Mouse (Mus musculus): ENCODE measurements around the gene Ylpm1. TPM values are rescaled to one million over a fixed set of nuclear protein-coding genes. Genes with fewer than 3 reads are reported as not detected.

The Ylpm1 gene
- polyA plus RNA-seq, 1 experiment from 2014 or later: 31.9 TPM

DNA sequence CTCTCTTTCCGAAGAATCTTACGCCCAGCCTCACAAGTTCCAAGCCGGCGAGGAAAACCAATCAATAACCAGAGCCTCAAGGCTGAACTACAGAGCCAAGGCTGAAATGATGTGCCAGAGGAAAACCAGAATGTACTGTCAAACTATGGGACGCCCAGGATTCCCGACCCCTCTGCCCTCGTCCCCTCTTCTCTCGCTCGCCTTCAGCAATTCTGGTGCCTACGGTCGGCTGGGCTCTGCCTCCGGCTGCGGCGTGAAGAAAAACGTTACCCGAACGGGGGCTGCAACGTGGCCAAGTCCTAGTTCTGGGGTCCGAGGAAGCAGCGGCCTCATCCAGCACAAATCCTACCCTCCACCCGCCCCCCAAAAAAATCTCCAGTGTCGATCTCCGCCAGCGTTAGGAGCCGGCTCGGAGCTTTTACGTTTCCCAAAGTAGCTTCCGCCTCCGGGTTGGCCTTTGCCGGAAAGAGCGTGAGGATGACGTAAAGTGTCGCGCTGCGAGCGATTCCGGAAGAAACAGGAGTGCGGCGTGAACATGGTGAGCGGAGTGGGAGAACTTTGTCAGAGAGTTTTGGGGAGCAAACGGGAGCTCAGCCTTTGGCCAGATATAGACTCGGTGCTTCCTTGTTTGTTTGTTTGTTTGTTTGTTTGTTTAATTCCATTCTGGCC is 25.6 kb upstream of the Ylpm1 start, which contains the start of the genes Fcf1 and Arel1:
Gene Fcf1, plus strand, starts transcription at position 470 of the 669 bp plus-strand sequence.
Gene Arel1, minus strand, starts transcription at position 473 of the 669 bp plus-strand sequence.
- H3K4me3 ChIP-seq: peak within 1 kb of the TSS; percentile 85
- H3K27ac ChIP-seq: peak within 1 kb of the TSS; percentile 90
- H3K9me3 ChIP-seq: no peaks in the 10 kb centered on the region
- DNase-seq (ENCODE audit: low spot score): peak; percentile 89
- peaks cover 18% of the 10 kb centered on the region for H3K4me1 ChIP-seq (replicated peaks)
- no peaks in the 10 kb centered on the region for H3K27me3 ChIP-seq (ENCODE audit: insufficient read depth, poor library complexity, severe bottlenecking)
- under 1% methylated on average over 42 of the region's 42 CpGs for WGBS
- H3K36me3 ChIP-seq: peaks cover 28% of the 10 kb centered on the region

DNA sequence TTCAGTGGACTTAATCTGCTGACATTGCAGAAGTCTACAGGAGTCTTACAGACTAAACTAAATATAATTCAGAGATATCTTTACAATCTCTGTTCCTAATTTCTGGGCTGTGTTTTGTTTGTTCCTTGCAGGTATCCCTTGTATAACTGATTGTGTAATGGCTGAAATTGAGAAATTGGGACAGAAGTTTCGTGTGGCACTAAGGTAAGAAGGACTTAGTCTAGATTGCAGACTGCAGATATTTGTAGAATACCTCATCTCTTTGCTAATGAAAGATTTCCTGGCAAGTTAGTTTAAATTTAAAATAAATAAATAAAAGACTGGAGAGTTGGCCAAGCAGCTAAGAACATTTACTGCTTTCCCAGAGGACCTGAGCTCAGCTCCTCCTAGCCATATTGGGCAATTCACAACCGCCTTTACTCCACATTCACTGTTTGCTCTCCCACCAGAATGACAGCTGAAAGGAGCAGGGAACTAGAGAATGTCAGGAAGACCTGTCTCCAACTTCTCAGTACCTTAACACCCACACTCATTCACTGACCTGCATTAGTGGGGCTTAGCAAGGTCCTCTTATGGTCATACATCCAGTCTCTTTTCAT is 16.8 kb upstream of the Ylpm1 start:
- H3K4me3 ChIP-seq: no peak overlapping the region
- peaks cover 96% of the 10 kb centered on the region for H3K36me3 ChIP-seq
- 93% methylated on average over 2 of the region's 2 CpGs for WGBS
- H3K27ac ChIP-seq: no peak overlapping the region
- H3K4me1 ChIP-seq (replicated peaks): no peaks in the 10 kb centered on the region
- H3K9me3 ChIP-seq: no peaks in the 10 kb centered on the region
- no peak for DNase-seq (ENCODE audit: low spot score)
- H3K27me3 ChIP-seq (ENCODE audit: insufficient read depth, poor library complexity, severe bottlenecking): no peaks in the 10 kb centered on the region

GRCm38 (mm10) chr12:84989456-84989855 is 6.7 kb upstream of the Ylpm1 start:
- no peaks in the 10 kb centered on the region for H3K27me3 ChIP-seq (ENCODE audit: insufficient read depth, poor library complexity, severe bottlenecking)
- no peak overlapping the region for H3K27ac ChIP-seq
- no peak for DNase-seq (ENCODE audit: low spot score)
- H3K4me1 ChIP-seq (replicated peaks): no peaks in the 10 kb centered on the region
- WGBS: 78% methylated on average over 4 of the region's 4 CpGs
- H3K36me3 ChIP-seq: peaks cover 4% of the 10 kb centered on the region
- no peak overlapping the region for H3K4me3 ChIP-seq
- no peaks in the 10 kb centered on the region for H3K9me3 ChIP-seq

DNA sequence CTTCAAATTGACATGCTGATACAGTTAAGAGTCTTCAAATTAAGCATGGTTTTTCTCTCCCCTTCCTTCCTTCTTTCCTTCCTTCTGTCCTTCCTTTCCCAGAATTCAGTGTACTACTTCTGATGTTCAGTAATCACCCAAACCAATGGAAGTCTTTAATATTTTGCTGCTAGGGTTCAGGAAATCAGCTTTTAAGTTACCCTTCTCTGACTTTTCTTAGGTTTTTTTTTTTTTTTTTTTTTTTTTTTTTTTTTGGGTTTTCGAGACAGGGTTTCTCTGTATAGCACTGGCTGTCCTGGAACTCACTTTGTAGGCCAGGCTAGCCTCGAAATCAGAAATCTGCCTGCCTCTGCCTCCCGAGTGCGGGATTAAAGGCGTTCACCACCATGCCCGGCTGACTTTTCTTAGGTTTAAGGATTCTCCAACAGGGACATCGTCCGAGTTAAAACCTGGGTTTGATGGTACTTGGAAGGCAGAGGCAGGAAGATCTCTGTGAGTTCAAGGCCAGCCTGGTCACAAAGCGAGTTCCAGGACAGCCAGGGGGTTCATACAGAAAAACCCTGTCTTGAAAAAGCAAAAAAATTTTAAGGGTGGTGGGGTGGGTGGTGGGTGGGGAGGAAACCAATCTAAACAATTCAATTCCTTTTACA is 884 bp upstream of the Ylpm1 start:
- Histone ChIP-seq H3K27me3 (ENCODE audit: insufficient read depth, poor library complexity, severe bottlenecking) (no peaks in the 10 kb centered on the region), H3K27ac (peak overlapping the region; percentile 95)

DNA sequence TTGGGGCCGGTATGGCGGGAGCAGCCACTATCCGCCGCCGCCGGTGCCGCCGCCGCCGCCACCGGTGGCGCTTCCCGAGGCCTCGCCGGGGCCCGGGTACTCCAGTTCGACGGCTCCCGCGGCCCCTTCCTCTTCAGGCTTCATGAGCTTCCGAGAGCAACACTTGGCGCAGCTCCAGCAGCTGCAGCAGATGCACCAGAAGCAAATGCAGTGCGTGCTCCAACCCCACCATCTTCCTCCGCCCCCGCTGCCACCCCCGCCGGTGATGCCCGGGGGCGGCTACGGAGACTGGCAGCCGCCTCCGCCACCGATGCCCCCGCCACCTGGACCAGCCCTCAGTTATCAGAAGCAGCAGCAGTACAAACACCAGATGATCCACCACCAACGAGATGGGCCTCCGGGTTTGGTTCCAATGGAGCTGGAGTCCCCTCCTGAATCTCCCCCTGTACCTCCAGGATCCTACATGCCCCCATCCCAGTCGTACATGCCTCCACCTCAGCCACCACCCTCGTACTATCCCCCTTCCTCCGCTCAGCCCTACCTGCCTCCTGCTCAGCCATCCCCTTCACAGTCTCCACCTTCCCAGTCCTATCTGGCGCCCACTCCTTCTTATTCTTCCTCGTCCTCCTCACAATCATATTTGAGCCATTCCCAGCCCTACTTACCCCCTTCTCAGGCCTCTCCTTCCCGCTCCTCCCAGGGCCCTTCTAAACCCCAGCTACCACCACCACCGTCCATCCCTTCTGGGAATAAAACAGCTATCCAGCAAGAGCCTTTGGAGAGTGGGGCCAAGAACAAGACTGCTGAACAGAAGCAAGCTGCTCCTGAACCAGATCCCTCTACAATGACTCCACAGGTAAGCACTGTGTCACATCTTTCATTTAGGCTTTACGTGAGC is 629 bp downstream of the Ylpm1 start:
- peak overlapping the region; percentile 97 for H3K4me3 ChIP-seq
- no peaks in the 10 kb centered on the region for H3K9me3 ChIP-seq
- no peak for DNase-seq (ENCODE audit: low spot score)
- WGBS: 1% methylated on average over 44 of the region's 44 CpGs
- peaks cover 23% of the 10 kb centered on the region for H3K4me1 ChIP-seq (replicated peaks)
- H3K27me3 ChIP-seq (ENCODE audit: insufficient read depth, poor library complexity, severe bottlenecking): no peaks in the 10 kb centered on the region
- peaks cover 29% of the 10 kb centered on the region for H3K36me3 ChIP-seq
- H3K27ac ChIP-seq: peak overlapping the region; percentile 95

More for the DNA sequence above, 884 bp upstream of the Ylpm1 start:
- Histone ChIP-seq H3K4me1 (replicated peaks) (peaks cover 23% of the 10 kb centered on the region), H3K4me3 (peak overlapping the region; percentile 97), H3K9me3 (no peaks in the 10 kb centered on the region), H3K36me3 (peaks cover 16% of the 10 kb centered on the region)
- WGBS: 93% methylated on average over 9 of the region's 9 CpGs
- peak; percentile 4 for DNase-seq (ENCODE audit: low spot score)

DNA sequence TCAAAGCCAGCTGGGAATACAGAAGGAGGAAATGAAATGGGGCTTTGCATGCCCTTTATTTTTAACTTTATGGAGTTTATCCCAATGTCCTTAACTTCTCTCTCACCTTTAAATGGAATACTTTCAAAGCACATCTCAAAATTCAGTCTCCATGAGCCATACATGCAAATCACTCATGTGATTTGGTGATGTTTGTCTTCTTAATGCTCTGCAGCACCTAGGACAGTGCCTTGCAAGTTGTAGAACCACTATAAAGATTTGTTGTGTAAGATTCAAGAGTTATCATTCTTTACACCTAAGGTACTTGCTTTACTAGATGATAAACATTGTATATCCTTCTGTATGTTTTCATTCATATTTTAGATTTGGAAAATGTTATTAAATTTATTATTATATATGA is 2.9 kb downstream of the Ylpm1 start:
- Histone ChIP-seq H3K27me3 (ENCODE audit: insufficient read depth, poor library complexity, severe bottlenecking) (no peaks in the 10 kb centered on the region), H3K9me3 (no peaks in the 10 kb centered on the region; the same call in 1 of the 2 replicates), H3K36me3 (peaks cover 52% of the 10 kb centered on the region), H3K4me3 (peak overlapping the region; percentile 97), H3K4me1 (replicated peaks) (peaks cover 23% of the 10 kb centered on the region), H3K27ac (no peak overlapping the region)
- DNase-seq (ENCODE audit: low spot score): no peak

GRCm38 (mm10) chr12:85006206-85006605 is 10.1 kb downstream of the Ylpm1 start:
- DNase-seq (ENCODE audit: low spot score): no peak
- Histone ChIP-seq H3K4me1 (replicated peaks) (no peaks in the 10 kb centered on the region), H3K9me3 (no peaks in the 10 kb centered on the region; the same call in 1 of the 2 replicates), H3K4me3 (no peak overlapping the region), H3K27me3 (ENCODE audit: insufficient read depth, poor library complexity, severe bottlenecking) (no peaks in the 10 kb centered on the region), H3K36me3 (peaks cover 77% of the 10 kb centered on the region), H3K27ac (no peak overlapping the region)
- WGBS: 87% methylated on average over 1 of the region's 1 CpGs

DNA sequence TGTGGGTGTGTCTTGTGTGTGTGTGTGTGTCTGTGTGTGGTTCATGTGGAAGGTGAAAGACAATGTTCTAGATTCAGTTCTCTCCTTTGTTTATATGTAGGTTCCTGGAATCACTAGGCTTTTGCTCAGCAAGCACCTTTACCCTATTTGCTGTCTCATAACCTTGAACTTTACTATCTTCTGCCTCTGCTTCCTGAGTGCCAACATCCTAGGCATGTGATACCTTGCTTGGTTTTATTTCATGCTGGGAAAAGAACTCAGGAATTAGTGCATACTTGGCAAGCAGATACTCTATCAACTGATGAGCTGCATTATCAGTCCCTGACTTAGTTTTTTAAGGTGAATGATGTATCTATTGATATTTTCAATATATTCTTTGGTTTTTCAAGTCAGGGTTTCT is 10.9 kb downstream of the Ylpm1 start:
- no peaks in the 10 kb centered on the region; the same call in 1 of the 2 replicates for H3K9me3 ChIP-seq
- H3K4me1 ChIP-seq (replicated peaks): no peaks in the 10 kb centered on the region
- no peak for DNase-seq (ENCODE audit: low spot score)
- H3K36me3 ChIP-seq: peaks cover 76% of the 10 kb centered on the region
- no peaks in the 10 kb centered on the region for H3K27me3 ChIP-seq (ENCODE audit: insufficient read depth, poor library complexity, severe bottlenecking)
- no peak overlapping the region for H3K27ac ChIP-seq
- no peak overlapping the region for H3K4me3 ChIP-seq

DNA sequence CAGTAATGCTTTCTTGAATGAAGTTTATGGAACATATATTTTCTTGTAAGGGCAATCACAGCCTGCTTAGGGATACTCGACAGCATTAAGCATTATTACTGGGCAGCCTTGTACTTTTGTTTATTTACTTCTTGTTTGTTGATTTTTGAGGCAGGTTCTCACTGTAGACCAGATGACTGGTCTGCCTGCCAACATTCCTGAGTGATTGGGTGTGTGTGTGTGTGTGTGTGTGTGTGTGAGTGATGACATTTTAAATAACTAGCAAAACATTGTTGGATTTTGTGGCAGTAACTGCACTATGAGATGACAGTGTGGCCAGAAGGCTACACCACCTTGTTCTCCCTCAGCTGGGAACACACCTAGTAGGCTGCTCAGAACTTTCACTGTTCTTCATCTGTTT is 13.7 kb downstream of the Ylpm1 start:
- no peak overlapping the region for H3K27ac ChIP-seq
- peaks cover 76% of the 10 kb centered on the region for H3K36me3 ChIP-seq
- no peak overlapping the region for H3K4me3 ChIP-seq
- DNase-seq (ENCODE audit: low spot score): no peak
- no peaks in the 10 kb centered on the region for H3K4me1 ChIP-seq (replicated peaks)
- no peaks in the 10 kb centered on the region for H3K27me3 ChIP-seq (ENCODE audit: insufficient read depth, poor library complexity, severe bottlenecking)
- WGBS: 83% methylated on average over 1 of the region's 1 CpGs
- H3K9me3 ChIP-seq: no peaks in the 10 kb centered on the region

DNA sequence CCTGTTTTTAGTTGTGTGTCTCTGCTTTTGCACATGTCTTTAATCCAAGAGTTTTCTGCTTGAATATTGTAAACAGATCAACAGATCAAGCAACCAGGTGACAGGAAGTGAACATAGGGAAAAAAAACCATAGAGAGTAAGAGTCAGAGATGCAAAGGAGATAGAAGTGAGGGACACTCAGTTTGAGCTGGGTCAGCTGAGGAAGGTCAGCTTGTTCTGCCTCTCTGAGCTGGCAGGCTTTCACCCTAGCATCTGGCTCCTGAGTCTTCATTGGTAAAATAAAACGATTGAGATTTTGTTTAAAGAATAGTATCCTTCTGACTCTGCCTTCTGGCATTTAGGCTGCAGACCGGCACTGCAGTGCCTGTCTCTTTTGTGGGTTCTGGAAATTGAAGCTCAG is 14.4 kb downstream of the Ylpm1 start:
- no peaks in the 10 kb centered on the region for H3K9me3 ChIP-seq
- H3K27ac ChIP-seq: no peak overlapping the region
- H3K27me3 ChIP-seq (ENCODE audit: insufficient read depth, poor library complexity, severe bottlenecking): no peaks in the 10 kb centered on the region
- no peaks in the 10 kb centered on the region for H3K4me1 ChIP-seq (replicated peaks)
- no peak overlapping the region for H3K4me3 ChIP-seq
- H3K36me3 ChIP-seq: peaks cover 76% of the 10 kb centered on the region
- no peak for DNase-seq (ENCODE audit: low spot score)
- 92% methylated on average over 2 of the region's 2 CpGs for WGBS

DNA sequence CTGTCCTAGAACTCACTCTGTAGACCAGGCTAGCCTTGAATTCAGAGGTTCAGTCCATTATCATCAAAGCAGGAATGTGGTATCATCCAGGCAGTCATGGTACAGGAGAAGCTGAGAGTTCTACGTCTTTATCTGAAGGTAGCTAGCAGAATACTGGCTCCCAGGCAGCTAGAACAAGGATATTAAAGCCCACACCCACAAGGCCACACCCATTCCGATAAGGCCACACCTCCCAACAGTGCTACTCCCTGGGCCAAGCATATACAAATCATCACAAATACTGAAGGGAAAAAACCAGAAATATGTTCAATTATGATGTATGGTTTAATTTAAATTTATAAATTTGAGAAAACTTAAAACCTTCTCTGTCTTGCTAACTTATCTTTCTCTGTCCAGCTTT is 16.1 kb downstream of the Ylpm1 start:
- 95% methylated on average over 2 of the region's 2 CpGs for WGBS
- H3K4me1 ChIP-seq (replicated peaks): no peaks in the 10 kb centered on the region
- no peak overlapping the region for H3K27ac ChIP-seq
- H3K4me3 ChIP-seq: no peak overlapping the region
- no peaks in the 10 kb centered on the region for H3K27me3 ChIP-seq (ENCODE audit: insufficient read depth, poor library complexity, severe bottlenecking)
- peaks cover 80% of the 10 kb centered on the region for H3K36me3 ChIP-seq
- no peaks in the 10 kb centered on the region for H3K9me3 ChIP-seq
- DNase-seq (ENCODE audit: low spot score): no peak

DNA sequence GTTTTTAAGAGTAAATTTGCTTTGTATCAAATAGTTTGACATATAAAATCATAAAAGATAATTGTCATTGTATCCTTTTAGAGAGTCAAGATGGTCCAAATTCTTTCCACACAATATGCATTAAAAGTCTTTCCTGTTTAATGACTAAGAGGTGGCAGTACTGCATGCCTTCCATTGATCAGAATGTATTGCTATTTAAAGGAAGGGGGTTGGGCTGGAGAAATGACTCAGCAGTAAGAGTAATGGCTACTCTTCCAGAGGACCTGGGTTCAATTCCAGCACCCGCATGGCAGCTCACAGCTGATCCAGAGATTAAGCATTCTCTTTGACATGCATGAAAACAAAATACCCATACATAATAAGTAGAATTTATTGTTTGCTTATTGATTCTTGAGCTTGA is 25.9 kb downstream of the Ylpm1 start:
- no peaks in the 10 kb centered on the region for H3K9me3 ChIP-seq
- 98% methylated on average over 1 of the region's 1 CpGs for WGBS
- H3K27ac ChIP-seq: no peak overlapping the region
- H3K4me1 ChIP-seq (replicated peaks): no peaks in the 10 kb centered on the region
- no peaks in the 10 kb centered on the region for H3K27me3 ChIP-seq (ENCODE audit: insufficient read depth, poor library complexity, severe bottlenecking)
- peaks cover 51% of the 10 kb centered on the region for H3K36me3 ChIP-seq
- no peak overlapping the region for H3K4me3 ChIP-seq
- no peak for DNase-seq (ENCODE audit: low spot score)
